Mouse (Mus musculus) olfactory bulb, adult 2 months (tissue): ENCODE results near the gene Dscaml1.

Experiments
- CTCF ChIP-seq: fragments of 200-500 bp; IDR thresholded peaks from 2 replicates; pipeline ENCODE4 v1.5.1; 2012; ENCODE audit warnings: low read depth, mild to moderate bottlenecking, low read length, moderate library complexity; ENCODE audit not compliant: insufficient read depth
- POLR2A ChIP-seq: fragments of 200-500 bp; IDR thresholded peaks from 2 replicates; pipeline ENCODE4 v1.6.1; 2012; ENCODE audit warnings: mild to moderate bottlenecking, low read depth, low read length, moderate library complexity; ENCODE audit not compliant: insufficient read depth

DNA sequence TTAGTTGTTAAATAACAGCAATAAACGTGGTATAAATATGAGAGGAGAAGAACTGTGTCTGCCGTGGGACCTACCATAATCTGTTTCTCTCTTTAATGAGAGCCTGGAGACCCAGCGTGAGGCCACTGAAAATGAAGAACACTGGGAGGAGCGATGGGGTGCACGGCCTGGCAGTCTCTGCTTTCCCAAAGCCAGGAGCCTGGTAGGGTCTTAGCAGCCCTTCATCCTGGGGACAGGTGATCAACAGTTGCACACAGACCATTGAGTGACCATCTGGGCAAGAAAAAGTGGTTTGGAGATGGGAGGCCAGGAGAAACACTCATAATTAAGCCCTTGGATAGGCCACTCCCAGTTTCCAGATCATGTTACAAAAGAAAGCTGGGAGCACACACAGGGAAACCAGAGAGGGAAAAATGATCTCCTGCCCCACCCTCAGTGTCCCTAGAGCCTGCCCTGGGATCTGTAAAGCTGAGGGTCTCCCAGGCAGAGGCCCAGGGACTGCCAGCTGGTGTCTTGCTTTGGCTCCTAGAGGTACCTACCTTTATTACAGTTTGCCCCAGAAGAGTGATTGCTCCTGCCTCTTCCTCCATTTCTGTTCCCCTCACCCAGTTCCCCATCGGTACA lies 39.1 kb downstream of the Dscaml1 start:
- TF ChIP-seq POLR2A, result no peak
- no peak for TF ChIP-seq CTCF
